Mouse (Mus musculus) layer of hippocampus, postnatal 10 days (tissue): Measurements from ENCODE around the gene Upf3b. TPM values are rescaled to one million over a fixed set of nuclear protein-coding genes. Genes with fewer than 3 reads are reported as not detected.
A peak's percentile ranks its signal among the peaks of the same experiment; 100 is the strongest.
"Not testable (repeated sequence)": the region's sequence is repeated elsewhere in the genome, so short reads cannot be mapped to it uniquely, and the experiment has no call there.

Source experiments
- DNase-seq, 2 experiments: peaks; one replicate each; pipeline ENCODE4 v3.0.0; 2021; ENCODE audit warnings: low spot score in 2 of 2
- long read RNA-seq: library from polyadenylated mRNA; stranded (forward); transcript quantifications from one replicate; pipeline ENCODE4 v2.0.0, GENCODE M21; 2023
- total RNA-seq, 2 experiments: library from RNA; stranded (reverse); gene quantifications; 2 replicates each; pipeline ENCODE4 v1.2.3; 2021

Upf3b gene
- total RNA-seq = 10 to 100 TPM; 20.7 to 21.6 TPM
- long read RNA-seq, transcript Upf3b-201 (10 exons, 2,344 nt) = major isoform, 6 of 14 reads
- long read RNA-seq, partial matches to known transcripts = 3 of 14 reads
- long read RNA-seq, other reads (novel, unspliced or antisense) = 4 of 14 reads

GRCm38 (mm10) chrX:37110193-37110880, at the start of gene Upf3b:
TSS of gene Upf3b (minus strand) at chrX:37110322.
- DNase-seq = peak; percentile 76 to 82

GRCm38 (mm10) chrX:37157839-37158238, 47.7 kb upstream of the Upf3b start:
- DNase-seq = no peak

- DNase-seq = peak in 1 of 2 experiments; percentile 7
Observed at GRCm38 (mm10) chrX:37144954-37145353, 34.8 kb upstream of the Upf3b start.

GRCm38 (mm10) chrX:37144498-37144897, 34.4 kb upstream of the Upf3b start:
- DNase-seq = not testable (repeated sequence)

GRCm38 (mm10) chrX:37141732-37142131, 31.6 kb upstream of the Upf3b start:
- DNase-seq = no peak

GRCm38 (mm10) chrX:37126671-37127358, 16.7 kb upstream of the Upf3b start, which contains the start of gene Nkap:
TSS of gene Nkap (plus strand) at chrX:37126795.
- DNase-seq = peak; percentile 75 to 84

GRCm38 (mm10) chrX:37125511-37125910, 15.4 kb upstream of the Upf3b start:
- DNase-seq = no peak

- DNase-seq = no peak
Observed at GRCm38 (mm10) chrX:37120212-37120611, 10.1 kb upstream of the Upf3b start.

- DNase-seq = no peak
Observed at GRCm38 (mm10) chrX:37119585-37119984, 9.5 kb upstream of the Upf3b start.

- no peak for DNase-seq
Observed at GRCm38 (mm10) chrX:37117085-37117484, 7.0 kb upstream of the Upf3b start.

GRCm38 (mm10) chrX:37110881-37111193, 715 bp upstream of the Upf3b start:
- DNase-seq = no peak

GRCm38 (mm10) chrX:37109526-37110192, 463 bp downstream of the Upf3b start:
- DNase-seq = no peak

- DNase-seq = no peak
Observed at GRCm38 (mm10) chrX:37103826-37104225, 6.3 kb downstream of the Upf3b start.

- DNase-seq = no peak
Observed at GRCm38 (mm10) chrX:37098681-37099080, 11.4 kb downstream of the Upf3b start.

- DNase-seq = no peak
Observed at GRCm38 (mm10) chrX:37095106-37095768, 14.9 kb downstream of the Upf3b start.

- no peak for DNase-seq
Observed at GRCm38 (mm10) chrX:37091457-37091856, 18.7 kb downstream of the Upf3b start.

GRCm38 (mm10) chrX:37088778-37089177, 21.3 kb downstream of the Upf3b start:
- DNase-seq = no peak

- DNase-seq = no peak
Observed at GRCm38 (mm10) chrX:37085665-37086064, 24.5 kb downstream of the Upf3b start.

- DNase-seq = peak; percentile 75 to 84
Observed at GRCm38 (mm10) chrX:37084927-37085660, 25.0 kb downstream of the Upf3b start, which contains the start of gene Rpl39. TSS of gene Rpl39 (minus strand) at chrX:37085402.

- peak; percentile 13 to 25 for DNase-seq
Observed at GRCm38 (mm10) chrX:37084318-37084926, 25.7 kb downstream of the Upf3b start.
